Mouse (Mus musculus) hindbrain, embryonic 13.5 days (tissue): Measurements from ENCODE around the gene Nrg3. TPM values are rescaled to one million over a fixed set of nuclear protein-coding genes. Genes with fewer than 3 reads are reported as not detected.
A peak's percentile ranks its signal among the peaks of the same experiment; 100 is the strongest.

Experiments used
- ATAC-seq: fragments of 200-750 bp; cut with Nextera tagmentation; 2 replicates; pipeline ENCODE4 v1.8.0; 2017; ENCODE audit warnings: moderate TSS enrichment; ENCODE audit not compliant: low FRiP score
- H3K27ac ChIP-seq: fragments of 300-500 bp; sonication (generic); 2 replicates; pipeline ENCODE4 v1.5.1; 2015; ENCODE audit warnings: inconsistent platforms, mild to moderate bottlenecking, moderate library complexity
- H3K27me3 ChIP-seq: fragments of 300-500 bp; sonication (generic); 2 replicates; pipeline ENCODE4 v1.6.1; 2015; ENCODE audit warnings: mild to moderate bottlenecking, inconsistent platforms
- H3K36me3 ChIP-seq: fragments of 300-500 bp; sonication (generic); 2 replicates; pipeline ENCODE4 v1.6.1; 2015; ENCODE audit warnings: mild to moderate bottlenecking, inconsistent platforms
- H3K4me1 ChIP-seq: fragments of 300-500 bp; sonication (generic); replicated peaks from 2 replicates; pipeline ENCODE4 v1.6.1; 2015; ENCODE audit warnings: inconsistent platforms
- H3K4me2 ChIP-seq: fragments of 300-500 bp; sonication (generic); 2 replicates; pipeline ENCODE4 v1.6.1; 2015; ENCODE audit warnings: inconsistent platforms, mild to moderate bottlenecking, moderate library complexity
- H3K4me3 ChIP-seq: fragments of 300-500 bp; sonication (generic); 2 replicates; pipeline ENCODE4 v1.5.1; 2015; ENCODE audit warnings: mild to moderate bottlenecking, inconsistent platforms
- H3K9ac ChIP-seq: fragments of 300-500 bp; sonication (generic); 2 replicates; pipeline ENCODE4 v1.6.1; 2015; ENCODE audit warnings: mild to moderate bottlenecking, inconsistent platforms
- H3K9me3 ChIP-seq: fragments of 300-500 bp; sonication (generic); 2 replicates; pipeline ENCODE4 v1.6.1; 2016; ENCODE audit warnings: inconsistent platforms
- WGBS: fragments of 180-500 bp; shearing (Covaris S2); methylation state at CpG from one replicate; pipeline ENCODE4 v1.1.7; 2015; 5-methylcytosine and 5-hydroxymethylcytosine counted together
- polyA plus RNA-seq: library from polyadenylated mRNA; unstranded; fragments of >200 nt; fragmentation: Nextera tagmentation; extraction: Ambion mirVana; gene quantifications from 2 replicates; pipeline ENCODE4 v1.2.1, GENCODE M21; 2015

Nrg3 gene
- polyA plus RNA-seq, 1 experiment from 2014 or later = 8.1 TPM

DNA sequence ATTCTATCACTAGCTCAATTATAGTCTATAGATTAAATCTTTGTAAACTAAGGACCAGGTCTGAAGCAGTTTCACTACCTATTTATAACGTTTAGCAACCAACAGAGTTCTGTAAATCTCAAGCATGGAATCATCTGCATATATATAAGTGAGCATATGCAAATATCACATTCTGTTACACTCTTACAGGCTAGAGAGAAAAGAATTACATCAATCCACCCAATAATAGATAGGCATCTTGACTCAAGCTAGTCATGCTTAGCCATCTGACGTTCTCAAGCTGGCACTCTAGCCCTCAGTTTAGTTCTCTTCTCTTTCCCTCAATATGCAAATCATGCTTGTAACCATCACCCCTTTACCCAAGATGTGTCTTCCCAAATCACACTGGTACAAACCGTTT lies 835.8 kb downstream of the Nrg3 start:
- Histone ChIP-seq H3K4me2 (no peak overlapping the region), H3K9me3 (no peaks in the 10 kb centered on the region), H3K27ac (no peak overlapping the region), H3K27me3 (no peaks in the 10 kb centered on the region), H3K36me3 (no peaks in the 10 kb centered on the region), H3K4me1 (no peaks in the 10 kb centered on the region), H3K4me3 (no peak overlapping the region), H3K9ac (no peak overlapping the region)
- 87% methylated on average over 3 of the region's 3 CpGs for WGBS
- ATAC-seq = no peak

- Histone ChIP-seq H3K27ac (no peak overlapping the region), H3K4me1 (peaks cover 7% of the 10 kb centered on the region), H3K9ac (no peak overlapping the region), H3K4me2 (no peak overlapping the region), H3K4me3 (no peak overlapping the region), H3K36me3 (no peaks in the 10 kb centered on the region), H3K27me3 (no peaks in the 10 kb centered on the region), H3K9me3 (no peaks in the 10 kb centered on the region)
- no peak for ATAC-seq
- 79% methylated on average over 3 of the region's 3 CpGs for WGBS
Observed at GRCm38 (mm10) chr14:38630114-38630513, 842.8 kb downstream of the Nrg3 start.

DNA sequence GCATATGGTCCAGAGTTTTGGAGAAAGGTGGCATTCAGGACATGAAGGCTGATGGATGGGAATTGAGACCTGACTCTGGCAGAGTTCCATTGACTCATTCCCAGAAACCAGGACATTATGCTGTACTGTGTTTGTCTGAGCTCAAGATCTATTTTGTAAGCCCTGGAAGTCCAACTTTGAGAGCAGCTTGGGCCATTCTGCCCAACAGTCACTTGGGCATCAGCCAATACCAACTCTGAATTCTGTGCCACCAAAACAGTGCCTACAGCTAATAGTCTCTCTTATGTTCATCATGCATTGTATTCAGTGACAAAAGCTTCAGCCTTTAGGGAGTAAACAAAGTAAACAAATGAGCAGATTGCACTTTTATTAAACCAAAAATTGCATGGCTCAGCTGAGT lies 843.2 kb downstream of the Nrg3 start:
- Histone ChIP-seq H3K4me3 (no peak overlapping the region), H3K9me3 (no peaks in the 10 kb centered on the region), H3K36me3 (no peaks in the 10 kb centered on the region), H3K9ac (no peak overlapping the region), H3K27me3 (no peaks in the 10 kb centered on the region), H3K27ac (no peak overlapping the region), H3K4me2 (no peak overlapping the region), H3K4me1 (peaks cover 7% of the 10 kb centered on the region)
- peak; percentile 81 for ATAC-seq

DNA sequence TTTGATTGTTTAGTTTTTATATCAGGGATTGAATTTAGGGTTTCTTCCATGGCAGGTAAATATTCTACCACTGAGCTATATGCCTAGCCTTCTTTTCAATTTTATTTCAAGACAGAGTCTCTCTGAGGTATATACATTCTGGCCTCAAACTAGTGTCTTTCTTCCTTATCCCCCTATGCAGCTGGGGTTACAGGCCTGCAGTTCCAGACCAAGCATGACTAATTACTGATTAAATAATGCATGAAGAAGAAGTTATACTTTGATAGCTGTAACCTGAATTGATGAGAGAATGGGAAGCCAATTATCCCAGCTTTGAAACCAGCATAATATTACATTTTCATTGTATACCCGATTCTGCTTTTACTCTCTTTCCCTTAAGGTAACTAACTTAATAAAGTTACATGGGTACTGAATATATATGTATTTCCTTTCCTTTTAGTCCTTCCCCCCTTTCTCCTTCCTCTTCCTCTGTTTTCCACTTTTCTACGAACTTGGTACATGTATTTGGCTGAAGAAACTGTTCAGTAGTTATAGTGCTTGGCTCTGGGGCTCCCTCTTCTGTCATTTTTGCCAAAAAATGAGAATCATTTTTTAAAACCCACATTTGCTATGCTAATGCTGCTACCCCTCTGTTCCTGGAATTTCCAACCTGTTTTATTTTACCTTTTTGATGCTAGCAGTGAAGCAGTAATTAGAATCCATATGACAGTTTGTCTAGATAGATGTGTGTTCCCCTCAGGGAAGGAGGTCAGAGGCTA lies 843.8 kb downstream of the Nrg3 start:
- no peak overlapping the region for H3K4me3 ChIP-seq
- no peak overlapping the region for H3K4me2 ChIP-seq
- H3K9me3 ChIP-seq = no peaks in the 10 kb centered on the region
- WGBS = 68% methylated on average over 2 of the region's 2 CpGs
- 0 out of 2 replicates have a peak, but pooled peaks have one; percentile 15 for ATAC-seq
- H3K27ac ChIP-seq = no peak overlapping the region
- no peak overlapping the region for H3K9ac ChIP-seq
- H3K4me1 ChIP-seq = peaks cover 7% of the 10 kb centered on the region
- no peaks in the 10 kb centered on the region for H3K36me3 ChIP-seq
- no peaks in the 10 kb centered on the region for H3K27me3 ChIP-seq

GRCm38 (mm10) chr14:38616969-38617368 lies 855.9 kb downstream of the Nrg3 start:
- Histone ChIP-seq H3K27me3 (no peaks in the 10 kb centered on the region), H3K4me1 (no peaks in the 10 kb centered on the region), H3K36me3 (no peaks in the 10 kb centered on the region), H3K4me3 (no peak overlapping the region), H3K9me3 (no peaks in the 10 kb centered on the region), H3K27ac (no peak overlapping the region), H3K9ac (no peak overlapping the region), H3K4me2 (no peak overlapping the region)
- ATAC-seq = no peak

DNA sequence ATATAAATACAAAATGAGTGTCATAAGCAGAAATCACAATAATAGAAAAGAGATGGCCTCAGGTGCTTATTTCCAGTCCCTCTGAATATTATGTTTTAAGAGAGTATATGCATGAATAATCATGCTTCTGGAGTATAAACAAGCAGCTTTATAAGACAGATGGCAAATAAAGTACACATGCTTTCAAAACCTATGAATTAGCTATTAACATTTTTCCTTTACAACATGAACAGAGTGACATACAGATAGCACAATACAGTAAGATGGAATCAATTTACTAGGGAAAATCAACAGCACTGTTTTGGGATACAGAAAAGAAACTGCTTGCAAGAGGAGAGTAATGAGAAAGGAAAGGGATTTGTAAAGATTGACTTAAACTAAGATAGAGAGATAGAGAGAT lies 875.2 kb downstream of the Nrg3 start:
- Histone ChIP-seq H3K36me3 (no peaks in the 10 kb centered on the region), H3K4me1 (no peaks in the 10 kb centered on the region)

DNA sequence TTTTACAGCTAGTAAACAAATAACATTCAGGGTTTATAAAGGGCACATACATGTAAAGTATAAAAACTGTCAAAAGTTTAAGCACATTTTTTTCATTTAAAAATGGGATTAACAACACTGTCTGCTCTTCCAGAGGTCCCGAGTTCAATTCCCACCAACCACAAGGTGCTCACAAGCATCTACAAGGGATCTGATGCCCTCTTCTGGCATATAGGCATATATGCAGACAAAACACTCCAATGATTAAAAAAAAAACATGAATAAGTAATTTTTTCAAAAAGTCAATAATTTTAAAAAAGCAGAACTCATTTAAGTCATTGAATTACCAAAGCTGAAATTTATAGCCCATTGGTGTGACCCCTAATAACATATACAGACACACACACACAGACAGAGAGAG lies 878.6 kb downstream of the Nrg3 start:
- no peaks in the 10 kb centered on the region for H3K9me3 ChIP-seq
- H3K27me3 ChIP-seq = no peaks in the 10 kb centered on the region
- H3K9ac ChIP-seq = no peak overlapping the region
- H3K27ac ChIP-seq = no peak overlapping the region
- no peak for ATAC-seq
- H3K4me3 ChIP-seq = no peak overlapping the region
- H3K4me2 ChIP-seq = no peak overlapping the region
- WGBS = 93% methylated on average over 1 of the region's 1 CpGs
- H3K4me1 ChIP-seq = no peaks in the 10 kb centered on the region
- H3K36me3 ChIP-seq = no peaks in the 10 kb centered on the region

More for the DNA sequence above, 875.2 kb downstream of the Nrg3 start:
- H3K4me2 ChIP-seq = no peak overlapping the region
- H3K27me3 ChIP-seq = no peaks in the 10 kb centered on the region
- H3K9ac ChIP-seq = no peak overlapping the region
- H3K4me3 ChIP-seq = no peak overlapping the region
- no peak overlapping the region for H3K27ac ChIP-seq
- H3K9me3 ChIP-seq = no peaks in the 10 kb centered on the region
- ATAC-seq = no peak

- Histone ChIP-seq H3K4me3 (no peak overlapping the region), H3K27ac (no peak overlapping the region), H3K4me2 (no peak overlapping the region), H3K36me3 (no peaks in the 10 kb centered on the region), H3K9me3 (no peaks in the 10 kb centered on the region), H3K27me3 (no peaks in the 10 kb centered on the region), H3K4me1 (no peaks in the 10 kb centered on the region), H3K9ac (no peak overlapping the region)
- ATAC-seq = no peak
- 92% methylated on average over 3 of the region's 3 CpGs for WGBS
Observed at GRCm38 (mm10) chr14:38576796-38577195, 896.1 kb downstream of the Nrg3 start.

DNA sequence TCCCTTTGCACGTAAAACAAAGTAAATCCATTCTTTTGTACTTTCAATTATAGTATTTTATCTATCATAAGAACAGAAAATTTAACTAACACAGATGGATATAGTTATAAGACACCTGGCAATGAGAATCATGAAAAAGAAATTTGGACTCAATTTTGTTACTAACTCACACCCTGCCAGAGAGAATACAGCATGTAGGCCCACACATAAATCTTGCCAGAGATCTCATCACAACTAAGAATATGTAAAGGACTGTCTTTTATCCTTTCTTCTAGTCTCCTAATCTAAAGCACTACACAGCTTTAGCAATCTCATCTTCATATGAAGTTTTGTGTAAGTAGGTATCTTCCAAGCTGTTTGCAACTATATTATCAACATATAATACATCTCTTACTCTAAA lies 904.7 kb downstream of the Nrg3 start:
- Histone ChIP-seq H3K9ac (no peak overlapping the region), H3K27ac (no peak overlapping the region), H3K9me3 (no peaks in the 10 kb centered on the region), H3K4me1 (no peaks in the 10 kb centered on the region), H3K4me3 (no peak overlapping the region), H3K4me2 (no peak overlapping the region), H3K36me3 (no peaks in the 10 kb centered on the region), H3K27me3 (no peaks in the 10 kb centered on the region)
- WGBS = 86% methylated on average over 1 of the region's 1 CpGs
- no peak for ATAC-seq

DNA sequence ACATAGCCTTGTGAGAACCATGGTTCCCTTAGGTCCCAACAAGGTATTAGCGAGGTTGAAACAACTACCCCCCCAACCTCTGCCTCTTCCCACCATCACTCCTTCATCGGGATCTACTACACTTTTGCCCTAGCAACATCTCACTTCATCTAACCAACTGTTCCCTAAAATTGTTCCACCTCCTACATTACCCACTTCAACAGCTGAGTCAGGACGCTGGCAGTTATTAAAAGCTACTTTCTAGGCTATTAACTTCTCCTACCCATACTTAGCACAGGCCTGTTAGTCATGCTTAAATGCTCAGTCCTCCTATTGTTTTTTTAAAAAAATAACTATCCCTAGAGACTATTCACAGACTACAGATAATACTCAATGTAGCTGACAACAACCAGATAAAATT lies 906.7 kb downstream of the Nrg3 start:
- Histone ChIP-seq H3K4me2 (no peak overlapping the region), H3K36me3 (no peaks in the 10 kb centered on the region), H3K4me1 (no peaks in the 10 kb centered on the region), H3K4me3 (no peak overlapping the region), H3K27ac (no peak overlapping the region), H3K9ac (no peak overlapping the region), H3K27me3 (no peaks in the 10 kb centered on the region), H3K9me3 (no peaks in the 10 kb centered on the region)
- ATAC-seq = no peak
- 91% methylated on average over 3 of the region's 3 CpGs for WGBS

- WGBS = 73% methylated on average over 1 of the region's 1 CpGs
- Histone ChIP-seq H3K27me3 (no peaks in the 10 kb centered on the region), H3K4me1 (no peaks in the 10 kb centered on the region), H3K9ac (no peak overlapping the region), H3K36me3 (no peaks in the 10 kb centered on the region), H3K4me3 (no peak overlapping the region), H3K27ac (no peak overlapping the region), H3K4me2 (no peak overlapping the region), H3K9me3 (no peaks in the 10 kb centered on the region)
- ATAC-seq = no peak
Observed at GRCm38 (mm10) chr14:38554636-38555035, 918.3 kb downstream of the Nrg3 start.

GRCm38 (mm10) chr14:38547257-38547656 lies 925.6 kb downstream of the Nrg3 start:
- H3K9ac ChIP-seq = no peak overlapping the region
- no peaks in the 10 kb centered on the region for H3K4me1 ChIP-seq
- H3K4me2 ChIP-seq = no peak overlapping the region
- H3K27me3 ChIP-seq = no peaks in the 10 kb centered on the region
- 73% methylated on average over 2 of the region's 2 CpGs for WGBS
- H3K9me3 ChIP-seq = no peaks in the 10 kb centered on the region
- ATAC-seq = no peak
- no peaks in the 10 kb centered on the region for H3K36me3 ChIP-seq
- no peak overlapping the region for H3K27ac ChIP-seq
- no peak overlapping the region for H3K4me3 ChIP-seq

DNA sequence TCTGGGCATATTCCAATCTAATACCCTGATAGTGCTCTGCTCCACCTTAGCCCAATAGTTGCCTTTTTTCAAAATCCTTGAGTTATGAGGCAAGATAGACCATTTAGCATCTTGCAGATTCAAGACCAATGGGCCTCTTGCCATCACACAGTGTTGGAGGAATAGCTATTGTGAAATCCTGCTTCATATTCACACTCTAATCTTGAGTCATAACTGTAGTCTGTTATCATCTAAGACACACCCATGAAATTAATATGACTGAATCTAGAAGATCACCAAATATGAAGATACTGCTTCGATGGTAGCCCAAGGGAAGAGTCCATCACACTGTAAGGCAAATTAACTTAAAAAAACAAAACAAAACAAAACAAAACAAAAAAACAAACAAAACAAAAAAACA lies 937.7 kb downstream of the Nrg3 start:
- Histone ChIP-seq H3K9me3 (no peaks in the 10 kb centered on the region), H3K27ac (no peak overlapping the region), H3K4me3 (no peak overlapping the region), H3K4me2 (no peak overlapping the region), H3K36me3 (no peaks in the 10 kb centered on the region), H3K9ac (no peak overlapping the region), H3K4me1 (no peaks in the 10 kb centered on the region), H3K27me3 (no peaks in the 10 kb centered on the region)
- WGBS = 89% methylated on average over 1 of the region's 1 CpGs
- ATAC-seq = no peak
